Mouse (Mus musculus) adrenal gland, adult (tissue): Measurements from ENCODE around the gene Cacna1a.
"Not testable (repeated sequence)": the region's sequence is repeated elsewhere in the genome, so short reads cannot be mapped to it uniquely, and the experiment has no call there.

Source experiments
- DNase-seq, 2 experiments: peaks; one replicate each; pipeline ENCODE4 v3.0.0; 2022 to 2023; ENCODE audit warnings: low spot score in 1 of 2; ENCODE audit not compliant: inconsistent age in 2 of 2

Gene Cacna1a

DNA sequence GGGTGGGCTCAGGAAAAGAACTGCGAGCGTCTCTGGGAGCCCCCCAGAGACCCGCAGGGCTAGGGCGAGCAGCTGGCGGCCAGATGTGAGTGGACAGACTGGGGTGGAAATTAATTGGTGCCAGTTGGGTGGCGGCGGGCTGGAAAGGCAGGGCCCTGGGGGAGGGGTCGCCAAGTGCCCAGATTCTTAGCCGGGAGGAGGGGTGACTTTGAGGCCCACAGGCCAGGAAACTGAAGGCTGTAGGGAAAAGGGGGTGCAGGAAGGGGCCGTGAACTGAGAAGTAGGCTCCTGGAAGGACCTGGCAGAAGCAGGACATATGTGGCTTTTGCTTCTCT, 267.9 kb downstream of the Cacna1a start:
- peak in 1 of 2 experiments; percentile 29 for DNase-seq

GRCm38 (mm10) chr8:84656641-84657126, 268.4 kb downstream of the Cacna1a start:
- peak; percentile 77 to 88 for DNase-seq

DNA sequence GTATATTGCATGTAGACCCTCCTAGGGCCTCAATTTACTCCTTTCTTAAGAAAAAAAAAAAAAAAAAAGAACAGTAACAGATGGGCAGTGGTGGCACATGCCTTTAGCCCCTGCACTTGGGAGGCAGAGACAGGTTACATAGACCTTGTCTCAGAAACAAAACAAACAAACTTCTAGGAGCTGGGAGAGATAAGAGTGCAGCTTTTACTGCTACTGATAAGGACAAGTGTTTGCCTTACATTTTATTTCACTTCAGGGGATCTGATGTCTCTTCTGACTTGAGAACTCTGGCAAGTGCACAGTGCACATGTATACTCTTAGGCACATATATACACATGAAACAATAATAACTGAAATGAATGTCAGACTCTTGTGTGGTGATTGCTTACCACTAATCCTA, 269.0 kb downstream of the Cacna1a start:
- DNase-seq = no peak

GRCm38 (mm10) chr8:84657680-84658079, 269.4 kb downstream of the Cacna1a start:
- no peak for DNase-seq

DNA sequence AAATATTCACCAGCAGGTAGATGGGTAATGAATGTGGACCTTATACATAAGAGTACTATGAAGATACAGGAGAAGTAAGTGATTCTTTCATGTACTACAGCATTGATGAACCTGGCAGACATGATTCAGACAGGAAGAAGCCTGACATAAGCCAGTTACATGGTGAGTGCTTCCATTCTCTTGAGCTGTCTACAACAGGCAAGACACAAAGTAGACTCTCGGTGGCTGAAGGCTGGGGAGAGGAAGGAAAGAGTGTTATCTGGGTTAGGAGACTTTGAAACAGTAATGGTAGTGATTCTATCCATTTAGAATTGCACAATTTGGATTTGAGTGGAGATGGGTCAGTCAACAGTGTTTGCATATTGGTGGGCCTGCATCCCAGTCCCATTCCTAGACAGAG, 270.7 kb downstream of the Cacna1a start:
- no peak for DNase-seq

DNA sequence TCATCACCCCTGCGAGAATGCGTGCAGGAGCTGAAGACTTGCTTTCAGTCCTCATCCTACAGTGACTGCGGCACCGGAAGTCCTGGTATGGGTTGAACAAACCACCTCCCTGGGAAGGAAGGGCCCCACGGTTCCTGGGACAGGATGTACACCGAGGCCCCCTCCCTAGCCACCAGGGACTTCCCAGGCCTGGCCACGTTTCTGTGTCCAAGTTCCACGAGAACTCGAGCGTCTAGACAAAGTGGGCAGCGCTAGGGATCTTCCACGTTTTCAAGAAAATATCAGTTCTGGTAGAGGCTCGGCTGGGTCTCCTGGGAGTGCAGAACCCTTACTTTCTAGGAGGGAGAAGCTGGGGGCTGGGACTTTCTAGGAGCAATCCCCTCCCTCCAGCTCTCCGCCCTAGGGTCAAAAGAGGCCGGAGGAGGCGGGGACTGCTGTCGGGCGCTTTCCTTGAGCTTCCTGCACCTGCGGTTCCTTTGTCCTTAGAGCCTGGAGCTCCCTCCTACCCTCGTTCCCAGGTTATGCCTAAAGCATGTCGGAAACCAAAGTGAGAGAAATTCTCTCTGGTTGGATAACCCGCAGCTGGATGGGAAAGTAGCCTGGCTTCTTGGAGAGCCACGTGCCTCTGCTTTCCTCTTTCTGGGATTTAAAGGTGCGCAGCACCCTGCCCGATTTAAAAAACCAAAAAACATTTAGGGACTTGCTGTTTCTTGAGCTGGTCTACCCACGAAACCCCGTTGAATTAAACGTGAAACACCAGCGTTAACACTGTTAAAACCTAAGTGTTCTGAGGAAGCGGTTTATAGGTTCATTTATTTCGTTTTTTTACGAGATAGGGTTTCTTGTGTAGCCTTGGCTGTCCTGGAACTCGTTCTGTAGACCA, 271.9 kb downstream of the Cacna1a start:
- peak; percentile 68 to 85 for DNase-seq

DNA sequence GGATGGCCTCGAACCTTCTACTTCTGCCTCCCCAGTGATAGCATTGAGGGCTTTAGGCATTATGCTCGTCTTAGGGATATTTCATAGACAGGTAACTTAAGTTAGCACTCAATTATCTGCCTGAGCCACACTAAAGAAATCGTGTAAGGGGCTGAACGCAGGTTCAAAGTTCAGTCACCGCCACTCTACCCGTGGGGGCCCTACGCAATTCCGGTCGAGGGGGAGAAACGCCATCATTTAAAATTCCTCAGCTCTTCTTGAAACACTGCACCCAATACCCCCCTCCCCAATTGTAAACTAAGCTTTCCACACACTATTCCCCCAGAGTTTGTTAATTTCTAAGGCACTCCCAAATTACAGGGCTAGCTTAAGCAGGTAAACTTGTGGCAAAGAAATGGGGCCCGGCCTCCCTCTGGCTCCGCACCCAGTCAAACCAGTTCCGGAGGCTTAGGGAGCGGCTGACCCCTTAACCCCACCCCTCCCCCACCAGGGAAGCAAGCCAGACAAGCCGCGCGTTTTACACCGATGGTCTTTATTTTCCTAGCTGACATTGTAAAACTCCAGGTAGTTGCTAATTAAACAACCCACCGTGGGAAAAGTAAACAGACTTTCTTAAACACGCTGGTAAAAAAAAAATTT, 272.7 kb downstream of the Cacna1a start:
- DNase-seq = peak; percentile 58 to 87

DNA sequence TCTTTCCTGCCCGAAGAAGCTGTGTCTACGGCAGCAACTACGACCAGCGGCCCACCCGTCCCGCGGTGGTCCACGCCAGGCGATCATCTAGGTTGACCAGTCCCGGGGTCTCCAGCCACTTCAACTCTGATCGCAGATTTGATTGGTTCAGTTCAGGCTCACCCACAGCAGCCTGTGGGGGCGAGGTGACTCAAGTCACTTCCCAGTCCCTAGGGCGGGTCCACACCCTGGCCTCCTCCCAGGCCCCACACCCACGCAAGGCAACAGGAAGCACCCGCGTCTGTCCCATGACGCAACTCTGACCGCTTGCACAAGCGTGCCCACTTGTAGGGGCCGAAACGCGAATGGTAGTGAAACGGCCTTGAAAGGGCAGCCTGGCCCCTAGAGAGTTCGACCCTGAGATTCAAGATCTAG, 273.2 kb downstream of the Cacna1a start:
- DNase-seq = peak; percentile 95 to 97

- peak in 1 of 2 experiments; percentile 72 for DNase-seq
Observed at GRCm38 (mm10) chr8:84661961-84662571, 273.8 kb downstream of the Cacna1a start.

- peak; percentile 96 to 99 for DNase-seq
Observed at GRCm38 (mm10) chr8:84662581-84663065, 274.4 kb downstream of the Cacna1a start, which contains the start of gene Ier2. TSS of gene Ier2 (minus strand) at chr8:84662852.

DNA sequence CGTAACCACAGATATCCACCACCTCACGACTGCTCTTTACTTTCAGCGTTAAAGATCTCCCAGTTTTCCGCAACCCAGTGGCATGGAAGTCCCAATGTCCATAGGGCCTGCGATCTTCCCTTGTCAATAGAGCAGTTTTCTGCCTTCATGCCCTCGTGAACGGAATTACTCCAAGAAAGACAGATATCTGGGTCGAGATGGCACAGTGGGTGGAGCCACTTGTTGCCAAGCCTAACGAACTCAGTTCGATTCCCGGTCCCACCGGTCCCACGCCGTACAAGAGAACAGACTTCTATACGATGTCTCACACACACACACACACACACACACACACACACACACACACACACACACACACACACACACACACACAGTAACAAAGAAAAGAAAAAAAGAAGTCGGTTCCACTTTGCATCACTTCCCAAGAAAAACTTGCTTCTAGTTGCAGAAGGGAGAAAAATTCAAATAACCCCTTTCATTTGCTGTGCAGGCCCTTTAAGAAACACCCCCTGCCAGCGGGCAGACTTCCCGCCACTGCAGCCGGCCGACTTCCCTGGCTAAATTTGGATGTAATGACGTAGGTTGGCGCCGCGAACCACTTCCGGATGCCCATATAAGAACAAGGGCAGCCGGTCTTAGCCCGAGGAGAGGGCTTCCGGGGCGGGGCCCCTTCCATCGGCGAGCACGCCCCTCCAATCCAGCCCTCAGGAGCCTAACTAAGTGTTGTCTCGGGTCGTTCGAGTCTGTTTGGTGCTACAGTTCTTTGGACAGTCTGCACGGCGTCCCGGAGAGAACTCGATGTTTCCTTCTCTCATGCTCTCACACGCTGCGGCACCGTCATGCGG, 275.5 kb downstream of the Cacna1a start:
- peak; percentile 99 for DNase-seq

GRCm38 (mm10) chr8:84664566-84665384, 276.5 kb downstream of the Cacna1a start:
- peak; percentile 88 to 95 for DNase-seq

- DNase-seq = no peak
Observed at GRCm38 (mm10) chr8:84665385-84665893, 277.2 kb downstream of the Cacna1a start.

- no peak for DNase-seq
Observed at GRCm38 (mm10) chr8:84668081-84668480, 279.8 kb downstream of the Cacna1a start.

- no peak for DNase-seq
Observed at GRCm38 (mm10) chr8:84668731-84669485, 280.7 kb downstream of the Cacna1a start.

DNA sequence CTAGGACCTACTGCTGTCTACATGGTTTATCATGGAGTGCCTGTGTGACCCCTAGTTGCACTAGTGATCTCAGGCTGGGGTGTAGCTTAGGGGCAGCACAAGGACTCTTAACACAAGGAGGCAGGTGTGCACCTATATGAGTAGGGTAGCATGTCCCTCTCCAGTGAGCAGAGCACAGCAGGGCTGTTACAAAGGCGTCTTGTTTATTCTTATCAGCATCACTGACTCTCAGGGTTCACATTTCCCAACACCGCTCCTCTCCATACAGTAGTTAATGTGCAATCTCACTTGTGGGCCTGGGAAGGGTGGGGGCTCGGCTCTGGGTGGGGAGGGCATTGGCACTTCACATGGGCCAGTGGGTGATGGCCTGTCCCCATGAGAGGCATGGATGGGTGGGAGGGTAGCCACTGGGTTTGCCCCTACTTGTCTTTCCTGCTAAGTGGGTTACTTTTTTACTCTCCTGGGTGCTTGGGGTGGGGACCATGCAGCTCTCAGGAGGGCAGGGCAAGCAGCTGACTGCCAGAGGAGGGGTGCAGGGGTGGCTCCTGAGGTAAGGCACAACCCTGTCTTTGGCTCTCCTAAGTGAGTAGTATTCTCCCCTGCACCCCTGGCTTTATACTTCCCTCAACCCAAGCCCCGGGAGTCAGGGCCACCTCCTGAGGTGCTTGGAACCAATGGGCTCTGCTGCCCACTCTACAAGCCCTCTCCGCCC, 282.2 kb downstream of the Cacna1a start:
- not testable (repeated sequence) for DNase-seq

DNA sequence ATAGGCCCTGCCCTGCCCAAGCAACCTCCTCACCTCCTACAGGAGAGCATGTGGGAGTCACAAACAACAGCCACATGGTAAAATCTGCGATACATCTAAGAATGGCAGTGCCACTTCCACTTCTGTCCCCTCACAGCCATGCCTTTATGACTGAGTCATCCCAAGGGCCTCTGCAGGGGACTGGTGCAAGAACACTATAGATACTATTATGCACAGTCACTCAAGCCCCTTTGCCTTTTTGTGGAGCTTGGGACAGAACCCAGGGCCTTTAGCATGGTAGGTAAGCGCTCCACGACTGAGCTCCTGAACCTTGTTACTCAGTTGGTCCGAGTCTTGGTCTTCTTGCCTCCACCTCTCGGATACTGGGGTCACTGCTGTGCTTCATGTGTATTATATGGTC, 289.1 kb downstream of the Cacna1a start:
- DNase-seq = no peak

GRCm38 (mm10) chr8:84681476-84681875, 293.2 kb downstream of the Cacna1a start:
- peak in 1 of 2 experiments; percentile 9 for DNase-seq
